Mouse (Mus musculus): Measurements from ENCODE around the gene Gm12185.

The Gm12185 gene

GRCm38 (mm10) chr11:48859014-48859413 lies 133.0 kb downstream of the Gm12185 start:
- no peak for DNase-seq (ENCODE audit: low read depth, low spot score)
